Mouse (Mus musculus): ENCODE measurements around the gene Iltifb.
"Not testable (repeated sequence)": the region's sequence is repeated elsewhere in the genome, so short reads cannot be mapped to it uniquely, and the experiment has no call there.

GRCm38 (mm10) chr10:118337731-118338130 is 42.9 kb upstream of the Iltifb start, which contains the start of gene Gm9045:
- not testable (repeated sequence) for TF ChIP-seq CTCF (IDR thresholded peaks at IDR 0.05; ENCODE audit: borderline replicate concordance, insufficient read depth, low read depth, low read length); POLR2A (IDR thresholded peaks at IDR 0.05; ENCODE audit: borderline replicate concordance, insufficient read depth, low read length)
